In the genomic region with DNA sequence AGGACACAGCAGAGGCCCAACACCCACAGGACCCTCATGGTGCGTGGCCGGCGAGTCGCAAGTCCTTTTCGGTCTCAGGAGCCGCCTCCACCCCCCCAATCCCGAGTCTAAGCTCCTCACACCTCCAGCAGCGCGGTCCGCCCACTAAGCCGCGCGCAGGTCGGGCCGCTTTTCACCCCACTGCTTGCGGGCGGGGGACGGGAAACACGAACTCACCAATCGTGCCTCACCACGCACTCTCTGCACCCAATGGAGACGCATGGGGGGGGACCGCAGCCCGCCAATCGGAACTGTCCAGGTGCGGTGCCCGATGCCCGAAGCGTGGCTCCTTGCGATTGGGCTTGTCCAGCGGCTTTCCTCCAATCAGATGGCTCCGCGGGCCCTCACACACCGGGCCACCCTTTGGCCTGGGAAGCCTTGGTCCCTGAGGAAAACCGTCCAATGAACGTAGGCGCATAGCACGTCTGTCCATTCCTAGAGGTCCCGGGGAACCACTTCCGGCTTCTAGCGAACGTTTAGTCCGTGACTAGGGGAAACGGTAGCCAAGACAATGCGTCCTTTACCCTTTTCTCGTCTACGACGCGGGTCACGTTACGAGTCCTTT, we compare ENCODE assay signal across 8 mouse cellular contexts. TPM values are rescaled to one million over a fixed set of nuclear protein-coding genes. Genes with fewer than 3 reads are reported as not detected.
DNase-seq lines count a peak whose midpoint lies in the region; ATAC-seq lines count a peak whose summit lies in the region.

A gene (minus strand): TSS at position 192 of the 604 bp plus-strand sequence.
A gene (plus strand): TSS at position 494 of the 604 bp plus-strand sequence.

- peak; percentile 100 for DNase-seq in R1 (ENCODE audit: low read depth, low spot score)
- DNase-seq in cerebellum, postnatal 25 days = peak; percentile 99
- peak; percentile 96 to 99 for DNase-seq in frontal cortex, postnatal 25 days (ENCODE audit: low spot score in 2 of 2)
- DNase-seq in hindbrain, embryonic 14.5 days (ENCODE audit: low spot score) = peak; percentile 99
- peak; percentile 99 to 100 for DNase-seq in layer of hippocampus, postnatal 36 days
- peak; percentile 99 for DNase-seq in lung, postnatal 36 days
- DNase-seq in retina, postnatal 1 day = peak; percentile 100
- DNase-seq in urinary bladder, adult 18-20 months (ENCODE audit: low spot score in 2 of 2) = peak; percentile 93 to 100

- no peaks in the 10 kb centered on the region for H3K9me3 ChIP-seq in hindbrain, embryonic 14.5 days (ENCODE audit: control insufficient read depth, low read length)

- peak within 1 kb of the TSS; percentile 89 for H3K4me2 ChIP-seq in hindbrain, embryonic 14.5 days (replicated peaks)

- peaks cover 36% of the 10 kb centered on the region for H3K36me3 ChIP-seq in hindbrain, embryonic 14.5 days (replicated peaks; ENCODE audit: control insufficient read depth, insufficient read depth)

- peak within 1 kb of the TSS; percentile 85 for H3K4me3 ChIP-seq in hindbrain, embryonic 14.5 days (replicated peaks; ENCODE audit: low read length)

- peak within 1 kb of the TSS; percentile 93 for H3K9ac ChIP-seq in hindbrain, embryonic 14.5 days

- ATAC-seq in hindbrain, embryonic 14.5 days (ENCODE audit: low FRiP score) = peak; percentile 98

- WGBS in hindbrain, embryonic 14.5 days = under 1% methylated on average over 51 of the region's 51 CpGs

- peak within 1 kb of the TSS; percentile 92 for H3K27ac ChIP-seq in hindbrain, embryonic 14.5 days

- no peaks in the 10 kb centered on the region for H3K27me3 ChIP-seq in hindbrain, embryonic 14.5 days (ENCODE audit: control insufficient read depth, insufficient read depth, low read length)

- peaks cover 32% of the 10 kb centered on the region for H3K4me1 ChIP-seq in hindbrain, embryonic 14.5 days (replicated peaks; ENCODE audit: control insufficient read depth, insufficient read depth, low read length)

RNA-seq across cellular contexts. Expression of the first gene that starts in this region (rescaled TPM):
- polyA plus RNA-seq in hindbrain, embryonic 14.5 days (2014; fragmentation: Nextera tagmentation; extraction: Ambion mirVana) = 252 and 279 TPM in 2 replicates
- 100 to 1,000 TPM; 391 to 418 TPM for total RNA-seq in layer of hippocampus, postnatal 36 days (2021)

RNA-seq across cellular contexts. Expression of the second gene that starts in this region (rescaled TPM):
- 0.82 and 2.5 TPM in 2 replicates for polyA plus RNA-seq in hindbrain, embryonic 14.5 days (2014; fragmentation: Nextera tagmentation; extraction: Ambion mirVana)
- total RNA-seq in layer of hippocampus, postnatal 36 days (2021) = 1 to 10 TPM; 1.2 to 2.4 TPM

Comparison
In these comparisons a context has a peak if more than half of its experiments do, and no peak if none do; other contexts are left out.
1. Peak in every context shown above with its lines: DNase-seq, ATAC-seq, H3K4me3 ChIP-seq and H3K27ac ChIP-seq.